Mouse (Mus musculus) limb, embryonic 13.5 days (tissue): Measurements from ENCODE around the gene Prdx2. TPM values are rescaled to one million over a fixed set of nuclear protein-coding genes. Genes with fewer than 3 reads are reported as not detected.

Experiments
- microRNA-seq: library from miRNA; unstranded; fragments of <30 nt; microRNA quantifications from one replicate; pipeline ENCODE4, GENCODE M21; 2016
- polyA plus RNA-seq: library from polyadenylated mRNA; unstranded; fragments of >200 nt; fragmentation: Nextera tagmentation; extraction: Ambion mirVana; gene quantifications from 2 replicates; pipeline ENCODE4 v1.2.1, GENCODE M21; 2015

Gene Prdx2
- polyA plus RNA-seq, 1 experiment from 2014 or later, result 961 TPM

Small RNA genes lying within 50 kb of the gene (microRNA-seq; reads per million reads assigned to microRNA genes)
- not detected for gene Gm24197

Other genes with a start within 250 kb of the Prdx2 start
- gene G430095P16Rik, start 246.6 kb upstream of the Prdx2 start, polyA plus RNA-seq, result 7.1 and 9.8 TPM in 2 replicates
- 46.9 and 48.0 TPM in 2 replicates for gene Nfix, start 169.2 kb upstream of the Prdx2 start, polyA plus RNA-seq
- 6.3 TPM in 2 replicates for gene Dand5, start 146.8 kb upstream of the Prdx2 start, polyA plus RNA-seq
- 48.1 and 48.4 TPM in 2 replicates for gene Gadd45gip1, start 138.1 kb upstream of the Prdx2 start, polyA plus RNA-seq
- 106 TPM in 2 replicates for gene Rad23a, start 128.9 kb upstream of the Prdx2 start, polyA plus RNA-seq
- 943 and 1,018 TPM in 2 replicates for gene Calr, start 122.7 kb upstream of the Prdx2 start, polyA plus RNA-seq
- 108 and 109 TPM in 2 replicates for gene Farsa, start 112.6 kb upstream of the Prdx2 start, polyA plus RNA-seq
- 82.7 and 92.5 TPM in 2 replicates for gene Syce2, start 97.5 kb upstream of the Prdx2 start, polyA plus RNA-seq
- 41.7 and 42.1 TPM in 2 replicates for gene Gcdh, start 75.7 kb upstream of the Prdx2 start, polyA plus RNA-seq
- 2.4 and 4.4 TPM in 2 replicates for gene Klf1, start 67.7 kb upstream of the Prdx2 start, polyA plus RNA-seq
- 16.4 and 18.5 TPM in 2 replicates for gene Dnase2a, start 61.0 kb upstream of the Prdx2 start, polyA plus RNA-seq
- gene Mast1, start 32.2 kb upstream of the Prdx2 start, polyA plus RNA-seq, result 0.32 and 0.55 TPM in 2 replicates
- gene Rtbdn, start 22.6 kb upstream of the Prdx2 start, polyA plus RNA-seq, result 0.20 and 0.47 TPM in 2 replicates
- not detected in 2 replicates for gene Gm49661, start 154 bp upstream of the Prdx2 start, polyA plus RNA-seq
- 90.9 and 93.2 TPM in 2 replicates for gene Rnaseh2a, start 180 bp downstream of the Prdx2 start, polyA plus RNA-seq
- gene Junb, start 9.1 kb downstream of the Prdx2 start, polyA plus RNA-seq, result 8.2 and 8.4 TPM in 2 replicates
- 18.6 and 18.8 TPM in 2 replicates for gene Hook2, start 21.0 kb downstream of the Prdx2 start, polyA plus RNA-seq
- not detected in 2 replicates for gene Best2, start 44.9 kb downstream of the Prdx2 start, polyA plus RNA-seq
- gene Asna1, start 55.7 kb downstream of the Prdx2 start, polyA plus RNA-seq, result 132 TPM in 2 replicates
- gene Trir, start 57.2 kb downstream of the Prdx2 start, polyA plus RNA-seq, result 114 and 132 TPM in 2 replicates
- gene Tnpo2, start 67.3 kb downstream of the Prdx2 start, polyA plus RNA-seq, result 31.0 and 32.2 TPM in 2 replicates
- 31.6 and 32.2 TPM in 2 replicates for gene Fbxw9, start 90.5 kb downstream of the Prdx2 start, polyA plus RNA-seq
- 0.75 and 0.76 TPM in 2 replicates for gene Gm5741, start 98.4 kb downstream of the Prdx2 start, polyA plus RNA-seq
- 60.0 and 60.5 TPM in 2 replicates for gene Dhps, start 102.2 kb downstream of the Prdx2 start, polyA plus RNA-seq
- gene Wdr83os, start 111.2 kb downstream of the Prdx2 start, polyA plus RNA-seq, result 111 and 127 TPM in 2 replicates
- 43.0 and 45.1 TPM in 2 replicates for gene Wdr83, start 111.7 kb downstream of the Prdx2 start, polyA plus RNA-seq
- gene Man2b1, start 113.7 kb downstream of the Prdx2 start, polyA plus RNA-seq, result 29.2 and 32.2 TPM in 2 replicates
- 2.7 and 3.4 TPM in 2 replicates for gene Zfp791, start 153.5 kb downstream of the Prdx2 start, polyA plus RNA-seq
- gene Cks1brt, start 182.3 kb downstream of the Prdx2 start, polyA plus RNA-seq, result not detected in 2 replicates